Mouse (Mus musculus): Measurements from ENCODE around the gene Elmo3.

Gene Elmo3

DNA sequence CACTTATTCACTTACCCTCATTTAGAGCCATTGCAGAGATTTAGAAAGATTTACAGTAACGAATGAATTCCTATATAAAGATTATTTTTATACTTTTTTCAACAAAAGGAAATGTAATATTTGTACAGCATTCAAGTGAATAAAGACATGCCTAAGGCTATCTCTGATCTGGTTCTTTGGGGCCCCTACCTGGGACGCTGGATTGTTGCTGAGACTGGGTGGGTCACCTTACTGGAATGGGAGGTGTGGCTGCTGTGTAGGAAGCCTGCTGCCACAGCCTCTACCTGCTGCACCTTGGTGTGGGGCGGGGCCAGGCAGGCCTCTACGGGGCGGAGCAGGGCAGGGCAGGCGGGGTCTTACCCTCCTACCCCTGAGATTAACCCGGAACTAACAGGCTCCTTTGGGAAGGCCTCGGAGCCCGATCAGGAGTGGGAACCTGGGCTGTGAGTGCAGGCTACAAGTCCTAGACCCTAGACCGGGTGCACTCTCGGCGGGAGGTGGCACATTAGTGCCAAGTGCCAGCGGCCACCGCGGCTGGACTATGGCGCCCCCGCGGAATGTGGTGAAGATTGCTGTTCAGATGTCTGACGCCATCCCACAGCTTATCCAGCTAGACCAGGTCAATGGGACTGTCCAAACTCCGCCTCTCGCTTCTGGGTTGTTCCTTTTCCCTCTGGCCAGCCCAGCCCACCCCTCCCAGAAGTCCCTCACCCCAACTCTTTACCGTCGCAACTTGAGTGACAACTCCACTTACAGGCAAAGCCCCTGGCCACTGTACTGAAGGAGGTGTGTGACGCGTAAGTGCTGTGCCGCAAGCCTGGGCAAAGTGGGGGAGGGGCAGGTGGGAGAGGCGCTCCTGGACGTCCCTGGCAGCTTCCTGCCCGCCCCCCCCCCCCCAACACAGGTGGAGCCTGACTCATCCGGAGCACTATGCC, at the start of gene Elmo3:
TSS of gene Elmo3 (plus strand) at position 391 of the 935 bp plus-strand sequence.
- DNase-seq (ENCODE audit: low spot score), result peak; percentile 55

DNA sequence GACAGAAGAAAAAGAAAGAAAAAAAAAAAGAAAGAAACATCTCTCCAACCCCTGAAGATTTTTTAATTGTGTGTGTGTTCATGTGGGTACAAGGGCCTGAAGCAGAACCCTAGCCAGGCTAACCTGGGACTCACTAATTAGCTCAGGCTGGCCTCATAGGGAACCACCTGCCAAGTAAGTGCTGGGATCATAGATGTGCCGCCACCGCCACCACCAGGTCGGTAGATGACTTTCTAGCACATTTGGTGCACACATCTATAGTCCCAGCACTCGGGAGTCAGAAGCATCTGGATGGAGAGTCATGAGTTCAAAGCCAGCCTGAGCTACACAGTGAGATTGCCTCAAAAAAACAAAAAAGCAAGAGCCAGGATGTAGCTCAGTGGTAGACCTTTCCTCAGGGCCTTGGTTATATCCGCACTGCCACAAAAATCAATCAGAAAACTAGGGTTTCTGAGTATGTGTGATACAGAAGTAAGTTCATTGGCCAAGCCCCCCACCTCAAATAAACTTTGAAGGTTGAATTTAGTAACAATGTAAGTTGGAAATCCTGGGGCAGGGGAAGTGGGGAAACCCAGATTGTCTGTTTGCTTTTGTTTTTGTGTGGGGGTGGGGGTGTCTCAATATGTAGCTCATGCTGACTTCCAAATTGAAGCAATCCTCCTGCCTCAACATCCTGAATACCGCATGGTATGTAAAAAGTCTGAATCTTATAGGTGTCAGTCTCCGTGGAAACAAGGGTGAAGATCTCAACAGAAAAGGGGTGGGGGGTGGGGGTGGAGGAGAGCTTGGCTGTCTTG, 47.9 kb upstream of the Elmo3 start:
- DNase-seq (ENCODE audit: low spot score), result no peak

DNA sequence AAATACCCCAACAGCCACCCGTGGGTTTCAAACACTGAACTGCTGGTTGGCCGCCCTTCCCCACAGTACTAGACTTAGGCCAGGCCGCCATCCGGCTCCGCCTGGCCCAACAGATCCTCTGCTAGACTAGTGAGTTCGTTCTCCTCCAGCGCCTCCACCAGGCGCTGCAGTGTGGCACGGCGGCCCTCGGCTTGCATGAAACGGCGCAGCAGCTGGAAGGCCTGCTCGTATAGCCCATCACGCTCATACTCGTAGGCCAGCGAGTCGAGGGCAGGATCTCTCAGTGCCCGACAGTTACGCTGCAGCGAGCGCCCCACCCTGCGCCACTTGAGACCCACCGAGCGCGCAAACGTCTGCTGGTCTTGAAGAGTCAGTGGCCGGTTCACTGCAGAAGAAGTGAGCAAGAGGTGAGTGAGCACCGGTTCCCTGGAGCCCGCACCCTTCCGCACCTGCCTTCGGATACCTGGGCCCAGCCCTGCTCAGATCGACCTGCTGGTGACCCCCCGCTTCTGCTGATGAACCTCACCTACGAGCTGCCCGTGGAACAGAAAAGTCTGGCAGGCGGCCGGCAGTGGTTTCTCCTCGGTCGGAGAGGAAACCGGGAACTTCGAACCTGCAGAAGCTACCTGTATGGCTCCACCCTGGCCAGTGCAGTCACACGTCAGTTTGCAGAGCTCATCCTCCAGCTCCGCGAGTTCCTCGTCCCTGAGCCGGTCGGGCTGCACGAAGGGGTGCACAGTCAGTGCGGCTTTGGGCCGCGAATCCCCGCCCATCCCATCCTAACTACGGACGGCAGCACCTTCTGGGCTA, 46.3 kb upstream of the Elmo3 start:
- DNase-seq (ENCODE audit: low spot score), result no peak

DNA sequence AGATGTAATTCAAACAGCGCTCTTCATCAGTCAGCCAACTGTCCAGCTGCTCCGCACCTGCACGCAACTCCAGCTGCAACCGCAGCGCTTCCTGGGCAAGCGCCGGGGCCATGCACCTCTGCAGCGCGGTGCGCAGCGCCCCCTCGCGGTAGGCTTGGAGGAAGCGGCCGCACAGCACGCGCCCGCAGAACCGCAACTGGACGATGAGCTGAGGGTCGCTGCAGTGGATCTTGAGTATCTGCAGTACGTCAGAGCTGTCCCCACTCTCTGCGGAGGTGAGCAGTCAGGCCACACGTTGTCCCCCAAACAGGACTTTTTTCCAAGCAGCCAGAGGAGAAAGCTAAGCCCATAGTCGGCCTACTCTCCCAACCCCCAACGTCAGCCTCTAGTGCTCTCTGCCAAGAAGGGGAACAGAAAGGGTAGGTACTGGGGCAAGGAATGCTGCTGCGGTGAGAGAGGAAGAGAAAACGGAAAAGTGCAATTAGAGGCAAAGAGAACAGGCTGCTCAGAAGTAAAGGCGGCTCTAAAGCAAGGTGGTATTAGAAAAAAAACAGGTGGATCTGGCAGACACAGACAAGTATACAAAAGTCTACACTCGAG, 45.6 kb upstream of the Elmo3 start:
- no peak for DNase-seq (ENCODE audit: low spot score)

DNA sequence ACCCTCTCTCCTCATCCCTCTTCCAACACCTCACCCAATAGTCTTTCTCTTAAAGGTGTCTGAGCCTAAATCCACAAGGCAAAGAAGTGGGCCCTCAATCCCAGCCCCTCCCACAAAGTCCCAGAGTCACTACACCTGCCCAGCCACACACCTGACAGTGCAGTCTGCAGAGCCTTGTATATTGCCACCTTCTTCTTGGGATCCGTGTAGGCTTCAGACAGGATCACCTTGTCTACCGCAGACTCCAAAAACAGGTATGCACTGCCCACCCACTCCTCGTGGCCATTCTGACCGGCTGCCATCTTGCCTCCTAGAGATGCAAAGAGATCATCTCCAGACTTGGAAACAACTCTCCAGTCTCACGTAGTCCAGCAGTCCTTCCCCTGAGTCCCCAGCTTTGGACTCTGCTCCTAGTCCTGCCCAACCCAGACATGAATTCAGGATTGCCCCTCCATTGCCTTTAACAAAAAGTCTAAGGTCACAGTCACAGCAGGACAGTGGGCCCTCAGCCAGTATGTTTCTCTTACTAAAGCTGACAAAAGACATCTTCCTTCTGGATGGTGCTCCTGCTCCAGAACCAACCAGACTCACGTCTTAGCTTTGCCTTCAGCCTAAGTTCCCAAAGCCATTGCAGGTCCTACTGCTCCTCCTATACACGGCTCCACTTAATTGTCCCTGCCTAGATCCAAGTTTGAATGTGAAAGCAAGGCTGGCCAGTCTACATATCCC, 44.9 kb upstream of the Elmo3 start:
- DNase-seq (ENCODE audit: low spot score), result no peak

DNA sequence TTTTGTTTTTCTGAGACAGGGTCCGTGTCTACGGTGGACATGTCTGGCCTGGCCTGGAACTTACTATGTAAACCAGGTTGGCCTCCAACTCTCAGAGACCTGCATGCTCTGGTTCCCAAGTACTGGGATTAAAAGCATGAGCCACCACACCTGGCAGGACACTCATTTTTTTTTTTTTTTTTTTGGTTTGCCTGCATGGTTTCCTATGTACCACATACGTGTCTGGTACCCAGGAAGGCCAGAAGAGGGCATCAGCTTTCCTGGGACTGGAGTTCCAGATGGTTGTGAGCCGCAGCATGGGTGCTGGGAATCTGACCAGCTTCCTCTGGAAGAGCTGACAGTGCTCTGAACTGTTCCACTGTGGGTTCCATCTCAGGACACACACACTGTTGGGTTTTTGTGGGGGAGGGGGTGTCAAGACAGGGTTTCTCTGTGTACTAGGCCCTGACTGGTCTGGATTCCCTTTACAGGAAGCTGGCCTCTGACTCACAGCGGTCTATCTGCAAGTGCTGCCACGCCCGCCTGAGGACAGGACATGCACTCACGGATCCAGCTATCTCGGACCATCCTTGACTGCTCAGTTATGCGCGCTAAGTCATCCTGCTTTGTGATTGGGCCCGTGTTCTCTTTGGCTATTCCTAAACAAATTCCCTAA, 43.9 kb upstream of the Elmo3 start:
- no peak for DNase-seq (ENCODE audit: low spot score)

DNA sequence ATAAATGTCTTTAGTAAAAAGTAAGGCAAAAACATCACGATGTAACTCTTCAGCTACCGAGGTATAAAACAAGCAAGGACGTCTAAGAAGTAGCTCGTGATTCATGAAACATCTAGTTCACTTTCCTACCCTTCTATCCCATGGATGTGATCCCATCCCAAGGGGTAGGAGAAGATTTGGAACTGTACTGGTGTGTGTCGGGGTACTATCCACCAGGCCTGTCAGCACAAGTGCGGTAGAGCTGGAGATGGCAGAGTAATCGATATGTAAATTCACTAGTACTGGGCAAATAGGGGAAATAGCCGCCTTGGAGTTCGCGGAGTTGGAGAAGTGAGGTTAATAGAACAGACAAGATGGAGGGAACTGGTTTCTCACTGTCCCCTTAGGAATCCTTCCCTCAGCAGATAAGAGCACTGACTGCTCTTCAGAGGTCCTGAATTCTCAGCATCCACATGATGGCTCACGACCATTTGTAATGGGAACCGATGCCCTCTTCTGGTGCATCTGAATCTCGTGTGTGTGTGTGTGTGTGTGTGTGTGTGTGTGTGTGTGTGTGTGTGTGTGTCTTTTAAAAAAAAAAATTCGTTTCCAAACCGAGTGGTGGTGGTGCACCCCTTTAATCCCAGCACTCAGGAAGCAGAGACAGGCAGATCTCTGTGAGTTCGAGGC, 42.0 kb upstream of the Elmo3 start:
- DNase-seq (ENCODE audit: low spot score), result no peak

DNA sequence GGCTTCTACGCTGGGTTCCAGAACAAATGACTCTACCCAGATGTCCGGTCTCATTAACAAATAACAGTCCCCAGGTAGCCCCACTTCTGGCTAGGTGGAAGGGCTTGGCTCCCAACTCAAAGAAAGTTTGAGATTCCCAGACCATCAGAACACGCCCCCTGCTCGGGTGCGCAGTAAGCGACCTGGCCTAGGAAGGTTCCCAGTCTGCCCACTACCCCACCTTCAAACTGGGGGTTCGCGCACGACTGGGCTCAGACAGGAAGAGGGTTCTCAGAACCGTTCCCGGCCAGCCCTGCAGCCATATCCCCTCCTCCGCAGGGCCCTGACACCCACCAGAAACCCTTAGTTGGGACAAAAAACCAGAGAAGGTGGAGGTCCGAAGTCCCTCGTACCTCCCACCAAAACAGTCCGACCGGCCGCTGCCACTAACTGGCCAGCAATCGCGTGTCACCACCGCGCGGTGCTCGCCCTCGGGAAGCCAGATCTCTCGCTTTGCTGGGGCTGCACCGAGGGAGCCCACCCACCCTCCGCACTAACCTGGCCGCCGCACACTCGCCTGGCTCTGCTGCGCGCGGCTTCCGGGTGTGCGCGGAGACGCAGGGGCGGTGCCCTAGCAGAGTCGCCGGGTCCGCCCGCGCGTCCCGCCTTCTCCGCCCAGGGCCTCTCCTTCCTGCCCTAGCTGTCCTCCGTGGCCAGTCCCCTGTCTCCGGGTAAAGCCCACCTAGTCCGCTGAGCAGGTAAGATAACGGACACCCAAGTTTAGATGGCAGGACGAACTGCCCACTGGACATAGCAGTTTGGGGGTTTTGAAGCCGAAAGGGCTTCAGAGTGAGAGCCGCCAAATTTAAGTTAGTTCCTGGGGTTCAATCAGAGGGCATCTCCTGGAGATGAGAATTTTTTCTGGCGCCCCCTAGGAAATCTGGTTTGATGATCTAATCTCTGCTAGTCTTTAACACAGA, 41.1 kb upstream of the Elmo3 start, which contains the start of the genes Tradd and Fbxl8:
TSS of gene Tradd (minus strand) at position 586 of the 959 bp plus-strand sequence.
TSS of gene Fbxl8 (plus strand) at position 625 of the 959 bp plus-strand sequence.
- peak; percentile 72 for DNase-seq (ENCODE audit: low spot score)

DNA sequence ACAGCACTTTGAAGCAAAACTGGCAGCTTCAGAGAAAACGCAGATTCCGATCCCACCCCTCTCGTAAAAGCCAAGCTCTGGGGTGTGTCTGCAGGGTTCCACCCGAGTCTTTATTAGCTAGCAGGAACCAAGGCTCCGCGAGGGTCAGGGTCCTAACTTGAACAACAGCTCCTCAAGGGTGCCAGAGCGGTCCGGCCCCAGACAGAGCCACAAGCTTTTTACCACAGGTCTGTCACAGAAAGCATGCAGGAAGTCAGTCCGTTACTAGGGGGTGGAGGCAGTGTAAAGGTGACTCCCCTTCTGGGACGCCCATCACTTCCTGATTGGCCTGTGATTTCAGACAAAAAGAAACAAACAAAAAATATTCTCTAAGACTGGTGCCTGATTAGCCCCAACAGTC, 40.3 kb upstream of the Elmo3 start:
- peak; percentile 50 for DNase-seq (ENCODE audit: low spot score)

DNA sequence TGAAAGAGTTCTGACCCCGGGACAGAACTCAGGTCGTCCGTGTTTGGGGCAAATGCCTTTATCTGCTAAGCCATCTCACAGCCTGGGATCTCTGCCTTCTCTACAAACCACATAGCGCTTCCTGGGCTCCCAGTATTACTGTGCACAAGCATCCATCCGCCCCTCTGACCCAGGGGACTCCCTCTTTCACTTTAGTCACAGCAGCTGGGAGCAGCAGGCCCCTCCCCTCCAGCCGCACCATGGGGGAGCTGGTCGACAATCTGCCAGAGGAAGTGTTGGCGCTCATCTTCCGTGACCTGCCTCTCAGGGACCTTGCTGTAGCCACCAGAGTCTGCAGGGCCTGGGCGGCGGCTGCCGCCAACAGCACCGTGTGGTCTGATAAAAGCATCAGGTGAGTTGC, 38.6 kb upstream of the Elmo3 start:
- DNase-seq (ENCODE audit: low spot score), result no peak

DNA sequence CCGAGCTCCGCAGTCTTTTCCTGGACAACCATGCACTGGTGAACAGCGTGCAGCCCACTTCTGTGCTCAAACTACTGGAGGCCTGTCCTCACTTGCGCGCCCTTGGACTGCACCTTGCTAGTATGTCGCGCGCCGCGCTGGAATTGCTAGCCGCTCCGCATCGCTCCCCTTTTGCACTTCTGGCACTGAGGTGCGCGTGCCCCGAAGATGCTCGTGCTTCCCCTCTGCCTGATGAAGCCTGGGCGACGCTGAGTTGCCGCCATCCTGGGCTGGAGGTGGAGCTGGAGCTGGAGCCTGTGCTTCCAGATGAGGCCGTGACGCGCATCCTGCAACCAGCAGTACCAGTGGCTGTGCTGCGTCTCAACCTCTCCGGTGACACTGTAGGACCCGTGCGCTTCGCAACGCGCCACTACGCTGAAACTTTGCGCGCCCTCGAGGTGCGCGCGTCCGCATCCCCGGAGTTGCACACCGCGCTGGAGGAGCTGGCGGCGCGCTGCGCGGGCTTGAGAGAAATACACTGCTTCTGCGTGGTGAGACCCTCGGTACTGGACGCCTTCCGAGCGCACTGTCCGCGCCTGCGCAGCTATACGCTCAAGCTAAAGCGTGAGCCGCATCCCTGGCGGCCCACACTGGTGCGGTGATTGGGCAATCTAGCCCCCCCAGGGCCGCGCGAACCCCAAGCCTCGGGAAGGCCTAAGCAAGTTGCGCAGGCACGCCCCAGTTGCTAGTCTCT, 36.9 kb upstream of the Elmo3 start:
- no peak for DNase-seq (ENCODE audit: low spot score)

DNA sequence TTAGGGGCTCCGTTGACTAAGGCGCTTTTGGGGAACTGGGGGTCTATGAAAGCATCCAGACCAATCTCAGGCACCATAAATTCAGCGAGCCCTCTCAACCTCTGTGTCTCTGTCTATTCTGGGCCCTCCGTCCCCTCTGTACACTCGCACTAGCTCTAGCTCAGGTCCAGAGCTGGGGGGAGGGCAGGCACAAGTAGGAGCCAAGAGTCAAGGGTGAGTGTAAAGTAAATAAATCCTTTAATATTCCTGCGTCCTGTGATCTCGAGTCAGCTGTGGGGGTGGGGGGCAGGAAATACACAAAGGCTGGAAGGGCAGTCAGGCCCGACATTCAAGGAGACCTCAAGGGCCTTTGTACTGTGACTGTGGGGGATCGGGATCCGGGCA, 36.3 kb upstream of the Elmo3 start:
- no peak for DNase-seq (ENCODE audit: low spot score)

DNA sequence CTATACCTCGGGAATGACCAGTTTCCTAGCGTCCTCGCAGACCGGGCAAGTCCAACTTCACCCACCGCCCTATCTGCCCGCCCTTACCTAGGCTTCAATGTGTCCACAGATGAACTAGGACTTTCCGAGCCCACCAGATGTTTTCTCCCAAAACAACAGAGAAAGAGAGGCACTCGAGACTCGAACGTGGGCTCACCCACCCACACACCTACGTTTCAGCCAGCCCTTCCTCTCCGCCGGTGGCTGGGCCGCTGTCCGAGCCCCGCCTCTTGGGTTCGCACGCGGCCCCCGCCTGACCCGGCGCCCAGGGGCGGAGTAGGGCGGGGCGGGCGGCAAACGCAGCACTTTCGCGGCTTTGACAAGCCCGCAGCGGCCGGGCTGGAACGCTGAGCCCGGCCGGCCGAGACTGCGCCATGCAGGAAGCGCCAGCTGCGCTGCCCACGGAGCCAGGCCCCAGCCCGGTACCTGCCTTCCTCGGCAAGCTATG, 35.9 kb upstream of the Elmo3 start, which contains the start of gene Hsf4:
TSS of gene Hsf4 (plus strand) at position 341 of the 487 bp plus-strand sequence.
- no peak for DNase-seq (ENCODE audit: low spot score)

DNA sequence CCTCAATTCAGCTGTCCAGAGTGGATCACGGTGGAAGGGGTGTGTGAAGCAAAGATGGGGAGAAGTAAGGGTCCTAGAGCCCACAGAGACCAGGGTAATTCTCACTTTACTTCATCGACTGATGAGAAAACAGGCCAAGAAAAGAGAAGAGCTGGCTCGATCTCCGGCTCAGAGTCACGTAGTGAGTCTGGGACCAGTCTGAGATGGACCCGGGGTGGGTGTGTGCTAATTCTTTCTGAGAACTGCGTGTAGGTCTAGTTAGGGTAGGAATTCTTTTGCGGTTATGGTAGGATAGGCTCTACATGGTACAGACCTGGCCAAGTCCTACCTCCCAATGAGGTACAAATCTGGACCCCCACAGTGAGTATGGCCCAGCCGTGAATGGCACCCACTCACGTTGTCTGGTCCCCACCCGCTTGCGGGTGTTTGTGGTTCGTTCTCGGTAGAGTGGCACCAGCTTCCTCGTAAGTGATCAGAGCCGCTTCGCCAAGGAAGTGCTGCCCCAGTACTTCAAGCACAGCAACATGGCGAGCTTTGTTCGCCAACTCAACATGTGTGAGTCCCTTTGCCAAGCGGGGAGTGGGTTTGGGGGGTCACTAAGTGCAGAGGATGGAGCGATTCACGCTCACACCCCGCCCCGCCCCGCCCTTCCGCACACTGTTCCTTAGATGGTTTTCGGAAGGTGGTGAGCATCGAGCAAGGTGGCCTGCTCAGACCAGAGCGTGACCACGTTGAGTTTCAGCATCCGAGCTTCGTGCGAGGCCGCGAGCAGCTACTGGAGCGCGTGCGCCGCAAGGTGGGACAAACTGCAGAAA, 35.1 kb upstream of the Elmo3 start:
- no peak for DNase-seq (ENCODE audit: low spot score)

DNA sequence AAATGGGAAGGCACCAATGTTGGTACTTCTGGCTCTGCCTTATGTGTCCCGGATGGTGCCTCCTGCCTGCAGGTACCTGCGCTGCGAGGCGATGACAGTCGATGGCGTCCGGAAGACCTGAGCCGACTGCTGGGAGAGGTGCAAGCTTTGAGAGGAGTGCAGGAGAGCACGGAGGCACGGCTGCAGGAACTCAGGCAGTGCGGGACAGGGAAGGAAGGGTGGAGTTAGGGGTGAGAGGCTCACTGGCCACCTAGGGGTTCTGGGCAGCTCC, 34.5 kb upstream of the Elmo3 start:
- DNase-seq (ENCODE audit: low spot score), result no peak

DNA sequence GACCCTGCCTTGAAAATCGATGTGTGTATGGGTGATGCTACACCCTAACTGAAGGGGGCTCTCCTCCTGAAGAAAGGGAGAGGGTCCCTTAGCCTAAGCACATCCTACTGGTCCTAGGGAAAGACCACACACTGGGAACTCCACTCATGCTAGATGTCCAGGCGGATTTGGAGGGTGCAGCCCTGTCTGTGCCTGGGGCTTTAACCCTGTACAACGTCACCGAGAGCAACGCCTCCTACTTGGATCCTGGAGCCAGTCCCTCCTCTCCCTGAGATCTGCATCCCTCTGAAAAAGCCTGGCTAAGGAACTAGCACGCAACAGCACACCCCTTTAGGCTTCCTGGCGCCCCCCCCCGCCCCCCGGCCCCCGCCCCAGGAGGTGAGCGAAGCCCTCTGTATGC, 30.0 kb upstream of the Elmo3 start:
- peak; percentile 36 for DNase-seq (ENCODE audit: low spot score)

DNA sequence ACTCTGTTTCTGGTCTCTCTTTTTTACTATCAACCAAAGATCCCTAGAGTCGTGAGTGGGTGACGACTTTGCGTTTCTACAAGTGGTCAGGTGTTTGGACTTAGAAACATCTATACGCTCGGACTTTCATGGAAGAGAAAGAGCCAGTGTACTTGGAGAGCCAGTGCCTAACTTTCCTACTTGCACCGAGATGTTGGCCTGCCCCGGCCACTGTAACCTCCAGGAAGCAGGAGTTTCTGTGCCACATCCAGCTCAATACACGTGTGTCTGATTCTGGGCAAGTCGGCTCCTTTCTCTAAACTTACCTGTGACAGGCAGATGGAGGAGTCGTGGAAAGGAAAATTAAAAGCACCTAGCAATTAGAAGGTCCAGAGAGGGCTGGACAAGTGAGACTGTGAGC, 29.6 kb upstream of the Elmo3 start, which contains the start of gene Nol3:
TSS of gene Nol3 (plus strand) at position 301 of the 400 bp plus-strand sequence.
- DNase-seq (ENCODE audit: low spot score), result peak; percentile 28

All from MN1 (cell line).